Mouse (Mus musculus): Measurements from ENCODE around the gene Scap. TPM values are rescaled to one million over a fixed set of nuclear protein-coding genes. Genes with fewer than 3 reads are reported as not detected.
"Not testable (repeated sequence)": the region's sequence is repeated elsewhere in the genome, so short reads cannot be mapped to it uniquely, and the experiment has no call there.

Scap gene
- total and polyA plus RNA-seq, 3 experiments = 24.7 to 48.9 (median 40.4) TPM

DNA sequence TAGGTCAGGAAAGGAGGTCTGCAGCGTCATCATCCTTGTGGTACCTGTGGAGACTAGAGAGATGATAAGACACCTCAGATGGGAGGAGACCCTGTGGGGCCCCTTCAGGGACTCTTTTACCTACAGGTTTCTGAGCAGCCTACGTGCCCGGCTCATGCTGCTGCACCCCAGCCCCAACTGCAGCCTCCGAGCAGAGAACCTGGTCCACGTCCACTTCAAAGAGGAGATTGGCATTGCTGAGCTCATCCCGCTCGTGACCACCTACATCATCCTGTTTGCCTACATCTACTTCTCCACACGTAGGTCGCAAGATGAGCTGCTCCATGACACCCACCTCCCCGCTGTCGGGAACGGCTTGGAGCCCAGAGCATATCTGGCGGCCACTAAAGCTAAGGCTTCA, 40.8 kb downstream of the Scap start:
- Histone ChIP-seq H3K79me2 (replicated peaks; ENCODE audit: control insufficient read depth, extremely low read depth, insufficient read depth, poor library complexity, severe bottlenecking) (no peaks in the 10 kb centered on the region), H3K36me3 (replicated peaks in 1 of 2; ENCODE audit: control insufficient read depth in 1 of 2, insufficient read depth in 1 of 2, low read length in 1 of 2) (peaks cover 51 to 94% of the 10 kb centered on the region in 2 experiments), H3K4me1 (ENCODE audit: control insufficient read depth in 1 of 2, insufficient read depth in 2 of 2) (no peaks in the 10 kb centered on the region), H3K9ac (ENCODE audit: insufficient read depth, low read depth) (no peak overlapping the region), H3K4me2 (ENCODE audit: insufficient read depth, low read depth, poor library complexity, severe bottlenecking) (no peak overlapping the region), H3K4me3 (replicated peaks in 1 of 3; ENCODE audit: low read depth in 2 of 3, low read length in 2 of 3, poor library complexity in 1 of 3) (no peak overlapping the region), H3K27me3 (replicated peaks) (no peaks in the 10 kb centered on the region), H3K9me3 (replicated peaks; ENCODE audit: low read length) (no peaks in the 10 kb centered on the region), H3K27ac (ENCODE audit: insufficient read depth, low read depth) (no peak overlapping the region)
- in situ Hi-C loops (cut with MboI; ENCODE audit: low pct_ligation_motif_present, low pct_unique_long_range_greater_than_20kb, low sequenced_read_pairs) = no loop called here
- dilution Hi-C loops (cut with MboI; ENCODE audit: extremely low pct_ligation_motif_present, extremely low pct_unique_long_range_greater_than_20kb, low sequenced_read_pairs) = no loop called here
- TF ChIP-seq ZMIZ1 (IDR thresholded peaks at IDR 0.05; ENCODE audit: low read depth, low read length) (no peak), ZNF384 (IDR thresholded peaks at IDR 0.05; ENCODE audit: low read depth, low read length) (no peak), MAZ (IDR thresholded peaks at IDR 0.05; ENCODE audit: low read depth, low read length) (no peak), RCOR1 (conservative IDR thresholded peaks at IDR 0.05; ENCODE audit: low read depth, low read length) (no peak), E2F4 (IDR thresholded peaks at IDR 0.05; ENCODE audit: insufficient replicate concordance, low read depth, low read length) (no peak), USF1 (IDR thresholded peaks at IDR 0.05; ENCODE audit: low read depth, low read length) (no peak), JUN (IDR thresholded peaks at IDR 0.05; ENCODE audit: insufficient read depth, low read depth, low read length) (no peak)
- no peak for DNase-seq (ENCODE audit: extremely low read depth)

DNA sequence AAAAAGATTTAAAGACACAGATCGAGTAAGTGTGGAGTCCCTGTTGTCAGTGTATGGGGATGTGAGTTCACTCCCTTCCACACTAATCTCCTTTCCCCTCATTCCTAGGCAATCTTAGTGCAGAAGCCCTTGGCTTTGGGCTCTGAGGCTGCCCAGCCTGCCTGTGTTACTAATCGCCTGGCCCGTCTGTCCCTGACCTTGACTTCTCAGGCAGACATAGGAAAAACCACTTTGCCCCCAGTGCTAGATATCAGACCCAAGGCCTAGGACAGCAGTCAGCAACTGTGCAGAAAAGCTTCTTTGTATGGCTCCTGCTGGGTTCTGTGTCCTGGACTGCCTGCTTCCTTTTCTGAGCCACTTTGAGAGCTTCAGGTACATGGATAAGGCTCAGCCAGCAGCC, 42.6 kb downstream of the Scap start:
- peaks cover 65 to 94% of the 10 kb centered on the region in 2 experiments for H3K36me3 ChIP-seq (replicated peaks in 1 of 2; ENCODE audit: control insufficient read depth in 1 of 2, insufficient read depth in 1 of 2, low read length in 1 of 2)

DNA sequence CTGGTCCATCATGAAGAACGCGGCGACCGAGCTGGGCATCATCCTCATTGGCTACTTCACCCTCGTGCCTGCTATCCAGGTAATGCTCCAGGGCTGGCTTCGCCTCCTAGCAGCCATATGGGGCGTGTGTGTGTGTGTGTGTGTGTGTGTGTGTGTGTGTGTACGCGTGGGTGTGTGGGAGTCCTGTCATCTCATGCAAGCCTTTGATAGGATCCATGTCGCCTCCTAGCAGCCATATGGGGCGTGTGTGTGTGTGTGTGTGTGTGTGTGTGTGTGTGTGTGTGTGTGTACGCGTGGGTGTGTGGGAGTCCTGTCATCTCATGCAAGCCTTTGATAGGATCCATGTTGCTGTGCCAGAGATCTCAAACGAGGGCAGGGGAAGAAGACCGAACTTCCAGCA, 44.6 kb downstream of the Scap start:
- peaks cover 74 to 95% of the 10 kb centered on the region in 2 experiments for H3K36me3 ChIP-seq (replicated peaks in 1 of 2; ENCODE audit: control insufficient read depth in 1 of 2, insufficient read depth in 1 of 2, low read length in 1 of 2)
- H3K27ac ChIP-seq (ENCODE audit: insufficient read depth, low read depth); H3K4me3 ChIP-seq (replicated peaks in 1 of 3; ENCODE audit: low read depth in 2 of 3, low read length in 2 of 3, poor library complexity in 1 of 3); H3K27me3 ChIP-seq (replicated peaks); dilution Hi-C loops (cut with MboI; ENCODE audit: extremely low pct_ligation_motif_present, extremely low pct_unique_long_range_greater_than_20kb, low sequenced_read_pairs); DNase-seq (ENCODE audit: extremely low read depth); H3K79me2 ChIP-seq (replicated peaks; ENCODE audit: control insufficient read depth, extremely low read depth, insufficient read depth, poor library complexity, severe bottlenecking); H3K4me1 ChIP-seq (ENCODE audit: control insufficient read depth in 1 of 2, insufficient read depth in 2 of 2); in situ Hi-C loops (cut with MboI; ENCODE audit: low pct_ligation_motif_present, low pct_unique_long_range_greater_than_20kb, low sequenced_read_pairs); H3K9ac ChIP-seq (ENCODE audit: insufficient read depth, low read depth); H3K4me2 ChIP-seq (ENCODE audit: insufficient read depth, low read depth, poor library complexity, severe bottlenecking); H3K9me3 ChIP-seq (replicated peaks; ENCODE audit: low read length): not testable (repeated sequence)

More for the DNA sequence above, 42.6 kb downstream of the Scap start:
- in situ Hi-C loops (cut with MboI; ENCODE audit: low pct_ligation_motif_present, low pct_unique_long_range_greater_than_20kb, low sequenced_read_pairs) (no loop called here), dilution Hi-C loops (cut with MboI; ENCODE audit: extremely low pct_ligation_motif_present, extremely low pct_unique_long_range_greater_than_20kb, low sequenced_read_pairs) (no loop called here)
- no peak overlapping the region for H3K4me2 ChIP-seq (ENCODE audit: insufficient read depth, low read depth, poor library complexity, severe bottlenecking)
- H3K79me2 ChIP-seq (replicated peaks; ENCODE audit: control insufficient read depth, extremely low read depth, insufficient read depth, poor library complexity, severe bottlenecking) = no peaks in the 10 kb centered on the region
- DNase-seq (ENCODE audit: extremely low read depth) = no peak
- H3K27ac ChIP-seq (ENCODE audit: insufficient read depth, low read depth) = no peak overlapping the region
- H3K9ac ChIP-seq (ENCODE audit: insufficient read depth, low read depth) = no peak overlapping the region
- H3K27me3 ChIP-seq (replicated peaks) = no peaks in the 10 kb centered on the region
- no peak overlapping the region for H3K4me3 ChIP-seq (replicated peaks in 1 of 3; ENCODE audit: low read depth in 2 of 3, low read length in 2 of 3, poor library complexity in 1 of 3)
- TF ChIP-seq IRF4 (IDR thresholded peaks at IDR 0.05; ENCODE audit: low read depth, low read length) = no peak
- no peak for TF ChIP-seq USF1 (IDR thresholded peaks at IDR 0.05; ENCODE audit: low read depth, low read length)
- TF ChIP-seq SMC3 (IDR thresholded peaks at IDR 0.05; ENCODE audit: low read depth, low read length) = no peak
- no peak for TF ChIP-seq RAD21 (IDR thresholded peaks at IDR 0.05; ENCODE audit: low read depth, low read length)
- TF ChIP-seq RCOR1 (conservative IDR thresholded peaks at IDR 0.05; ENCODE audit: low read depth, low read length) = no peak
- no peak for TF ChIP-seq PAX5 (IDR thresholded peaks at IDR 0.05; ENCODE audit: low read length)
- TF ChIP-seq MAFK (IDR thresholded peaks at IDR 0.05; ENCODE audit: insufficient replicate concordance, low read length) = no peak
- no peak for TF ChIP-seq EP300 (IDR thresholded peaks at IDR 0.05; ENCODE audit: low read length)
- TF ChIP-seq CTCF (conservative IDR thresholded peaks at IDR 0.05 in 1 of 2, IDR thresholded peaks at IDR 0.05 in 1 of 2; ENCODE audit: low read depth in 2 of 2, low read length in 2 of 2) = no peak
- TF ChIP-seq UBTF (IDR thresholded peaks at IDR 0.05; ENCODE audit: low read depth, low read length) = no peak
- no peak for TF ChIP-seq TBP (conservative IDR thresholded peaks at IDR 0.05; ENCODE audit: low read depth, low read length)
- H3K4me1 ChIP-seq (ENCODE audit: control insufficient read depth in 1 of 2, insufficient read depth in 2 of 2) = no peaks in the 10 kb centered on the region
- no peaks in the 10 kb centered on the region for H3K9me3 ChIP-seq (replicated peaks; ENCODE audit: low read length)
